Mouse (Mus musculus) kidney, postnatal 0 days (tissue): ENCODE data around the gene Zdhhc15. TPM values are rescaled to one million over a fixed set of nuclear protein-coding genes. Genes with fewer than 3 reads are reported as not detected.

Experiments
- ATAC-seq: fragments of 200-750 bp; cut with Nextera tagmentation; replicated peaks from 2 replicates; pipeline ENCODE4 v1.8.0; 2017; ENCODE audit warnings: low read depth, moderate number of reproducible peaks, moderate TSS enrichment, moderate library complexity; ENCODE audit not compliant: low FRiP score
- DNase-seq: peaks from one replicate; pipeline ENCODE4 v3.0.0-alpha.2; 2016; ENCODE audit warnings: low spot score
- H3K27ac ChIP-seq: fragments of 300-500 bp; sonication (generic); 2 replicates; pipeline ENCODE4 v1.5.1; 2014; ENCODE audit warnings: mild to moderate bottlenecking
- H3K27me3 ChIP-seq: fragments of 300-500 bp; sonication (generic); 2 replicates; pipeline ENCODE4 v1.6.1; 2014; ENCODE audit warnings: low read length, mixed read lengths; ENCODE audit not compliant: insufficient read depth
- H3K36me3 ChIP-seq: fragments of 300-500 bp; sonication (generic); 2 replicates; pipeline ENCODE4 v1.6.1; 2014; ENCODE audit warnings: low read length, mixed read lengths; ENCODE audit not compliant: insufficient read depth
- H3K4me1 ChIP-seq: fragments of 300-500 bp; sonication (generic); replicated peaks from 2 replicates; pipeline ENCODE4 v1.6.1; 2014; ENCODE audit warnings: antibody characterized with exemption, low read length, mixed read lengths; ENCODE audit not compliant: insufficient read depth
- H3K4me2 ChIP-seq: fragments of 300-500 bp; sonication (generic); 2 replicates; pipeline ENCODE4 v1.6.1; 2014; ENCODE audit warnings: mild to moderate bottlenecking, low read length, moderate library complexity, mixed read lengths
- H3K4me3 ChIP-seq: fragments of 300-500 bp; sonication (generic); replicated peaks from 2 replicates; pipeline ENCODE4 v1.5.1; 2014; ENCODE audit warnings: low read depth, low read length
- H3K9ac ChIP-seq: fragments of 300-500 bp; sonication (generic); 2 replicates; pipeline ENCODE4 v1.6.1; 2014; ENCODE audit warnings: low read depth, low read length
- H3K9me3 ChIP-seq: fragments of 300-500 bp; sonication (generic); replicated peaks from 2 replicates; pipeline ENCODE4 v1.6.1; 2016; ENCODE audit warnings: low read length, inconsistent platforms, mixed read lengths
- CTCF ChIP-seq: IDR thresholded peaks from 2 replicates; pipeline ENCODE4 v1.5.1; 2016; ENCODE audit warnings: antibody characterized with exemption, low read depth, mild to moderate bottlenecking, moderate library complexity
- whole genome bisulfite sequencing: fragments of 180-500 bp; shearing (Covaris S2); extraction: QIAGEN DNeasy Blood & Tissue Kit; methylation state at CpG from one replicate; pipeline ENCODE4 v1.1.7; 2014; 5-methylcytosine and 5-hydroxymethylcytosine counted together
- polyA plus RNA-seq: library from polyadenylated mRNA; unstranded; fragments of >200 nt; fragmentation: Nextera tagmentation; extraction: Ambion mirVana; gene quantifications from 2 replicates; pipeline ENCODE4 v1.2.1, GENCODE M21; 2015

Gene Zdhhc15
- polyA plus RNA-seq, 1 experiment from 2014 or later: 6.2 TPM

DNA sequence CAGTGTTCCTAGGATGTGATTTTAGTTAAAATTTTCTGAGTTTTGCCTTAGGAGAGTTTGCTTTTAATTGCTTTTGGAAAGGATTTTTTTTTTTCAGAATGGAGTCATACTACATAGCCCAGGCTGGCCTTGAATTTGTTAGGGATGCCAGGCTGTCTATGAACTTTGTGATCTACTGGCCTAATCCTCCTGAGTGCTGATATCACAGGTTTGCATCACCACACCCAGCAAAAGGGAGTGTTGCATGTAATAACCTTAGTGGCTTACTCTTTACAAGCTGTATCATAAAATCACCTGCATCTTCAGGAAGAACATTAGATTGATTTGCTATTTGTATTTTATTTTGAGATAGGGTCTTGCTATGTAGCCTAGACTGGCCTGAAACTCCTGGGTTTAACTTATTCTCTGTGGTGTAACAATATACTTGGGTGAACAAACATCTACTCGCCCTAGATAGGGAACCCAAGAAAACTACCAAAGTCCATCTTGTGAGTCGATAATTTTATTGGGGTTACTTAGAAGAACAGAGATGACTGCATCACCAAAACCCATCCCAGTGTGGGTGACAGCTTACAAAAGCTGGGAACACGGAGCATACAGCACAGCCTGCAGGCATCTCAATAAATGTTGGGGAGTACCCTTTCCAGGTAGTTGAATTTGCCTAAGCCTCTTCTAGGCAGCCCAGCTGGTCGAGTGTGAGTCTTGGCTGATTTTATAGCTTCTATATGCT lies 181.1 kb downstream of the Zdhhc15 start:
- Histone ChIP-seq H3K27ac (no peak overlapping the region), H3K9ac (no peak overlapping the region), H3K4me3 (no peak overlapping the region), H3K36me3 (no peaks in the 10 kb centered on the region), H3K27me3 (no peaks in the 10 kb centered on the region), H3K9me3 (no peaks in the 10 kb centered on the region), H3K4me1 (no peaks in the 10 kb centered on the region), H3K4me2 (no peak overlapping the region)
- no peak for TF ChIP-seq CTCF
- ATAC-seq (no peak), DNase-seq (no peak)
- WGBS: 51% methylated on average over 4 of the region's 4 CpGs

DNA sequence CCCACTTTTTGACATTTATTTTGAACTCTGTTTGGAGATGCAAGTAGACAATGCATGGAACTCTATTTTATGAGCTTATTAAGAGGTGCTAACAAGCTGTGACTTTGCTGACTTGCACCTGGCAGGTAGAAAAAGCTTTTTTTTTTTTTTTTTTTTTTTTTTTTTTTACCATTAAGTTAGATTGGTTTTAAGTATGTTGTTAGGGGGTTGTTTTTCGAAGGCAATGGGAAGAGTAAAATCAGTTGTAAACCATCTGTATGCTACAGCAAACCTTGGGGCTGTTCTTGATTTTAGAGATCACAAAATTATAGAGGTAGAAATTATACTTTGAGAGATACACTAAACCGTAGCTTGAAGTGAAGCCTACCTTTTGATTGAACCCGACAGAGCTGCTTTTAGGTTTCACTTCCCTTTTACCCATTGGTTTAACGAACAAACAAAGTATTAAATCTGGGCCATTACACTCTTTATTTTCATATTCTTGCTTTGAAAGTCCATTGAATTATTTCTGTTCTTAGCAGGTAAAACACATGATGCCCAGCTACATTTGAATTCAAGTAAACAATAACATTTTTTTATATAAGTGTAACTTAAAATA lies 181.9 kb downstream of the Zdhhc15 start:
- Histone ChIP-seq H3K4me2 (no peak overlapping the region), H3K4me3 (no peak overlapping the region), H3K27ac (no peak overlapping the region), H3K9me3 (no peaks in the 10 kb centered on the region), H3K4me1 (no peaks in the 10 kb centered on the region), H3K27me3 (no peaks in the 10 kb centered on the region), H3K9ac (no peak overlapping the region), H3K36me3 (no peaks in the 10 kb centered on the region)
- DNase-seq (no peak), ATAC-seq (no peak)
- WGBS: 86% methylated on average over 4 of the region's 4 CpGs
- no peak for TF ChIP-seq CTCF

DNA sequence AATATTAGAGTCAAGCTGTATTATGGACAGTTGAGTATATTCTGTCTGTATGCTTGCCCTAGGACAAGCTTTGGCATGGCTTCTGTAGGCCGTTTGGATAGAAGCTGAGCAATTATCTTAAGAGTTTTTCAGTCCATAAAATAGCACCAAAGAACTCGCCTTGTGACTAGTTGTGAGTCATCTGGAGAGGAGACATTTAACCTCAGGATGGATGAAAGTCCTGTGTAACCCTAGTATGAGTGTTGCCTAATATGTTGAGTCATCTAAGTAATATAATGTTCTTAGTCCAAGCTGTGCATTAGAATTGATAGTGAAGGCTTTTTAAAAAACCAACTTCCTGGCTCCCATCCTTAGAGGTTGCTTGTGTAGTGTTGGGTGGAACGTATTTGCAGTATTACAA lies 182.8 kb downstream of the Zdhhc15 start:
- H3K4me1 ChIP-seq: no peaks in the 10 kb centered on the region
- no peak for TF ChIP-seq CTCF
- no peaks in the 10 kb centered on the region for H3K27me3 ChIP-seq
- ATAC-seq (no peak), DNase-seq (no peak)
- H3K4me2 ChIP-seq: no peak overlapping the region
- H3K9me3 ChIP-seq: no peaks in the 10 kb centered on the region
- H3K36me3 ChIP-seq: no peaks in the 10 kb centered on the region
- 64% methylated on average over 3 of the region's 3 CpGs for WGBS
- no peak overlapping the region for H3K9ac ChIP-seq
- no peak overlapping the region for H3K4me3 ChIP-seq
- H3K27ac ChIP-seq: no peak overlapping the region

Other genes starting within 250 kb of the Zdhhc15 start
- 0.79 and 1.0 TPM in 2 replicates for gene Uprt, start 188.2 kb downstream of the Zdhhc15 start, polyA plus RNA-seq
- 1.0 and 1.3 TPM in 2 replicates for gene Magee2, start 186.2 kb upstream of the Zdhhc15 start, polyA plus RNA-seq